Mouse (Mus musculus): ENCODE data around the gene Gkn3. TPM values are rescaled to one million over a fixed set of nuclear protein-coding genes. Genes with fewer than 3 reads are reported as not detected.

The Gkn3 gene
- 0.43 and 0.72 TPM in 2 replicates for polyA plus RNA-seq (2015; fragmentation: Nextera tagmentation; extraction: Ambion mirVana)

DNA sequence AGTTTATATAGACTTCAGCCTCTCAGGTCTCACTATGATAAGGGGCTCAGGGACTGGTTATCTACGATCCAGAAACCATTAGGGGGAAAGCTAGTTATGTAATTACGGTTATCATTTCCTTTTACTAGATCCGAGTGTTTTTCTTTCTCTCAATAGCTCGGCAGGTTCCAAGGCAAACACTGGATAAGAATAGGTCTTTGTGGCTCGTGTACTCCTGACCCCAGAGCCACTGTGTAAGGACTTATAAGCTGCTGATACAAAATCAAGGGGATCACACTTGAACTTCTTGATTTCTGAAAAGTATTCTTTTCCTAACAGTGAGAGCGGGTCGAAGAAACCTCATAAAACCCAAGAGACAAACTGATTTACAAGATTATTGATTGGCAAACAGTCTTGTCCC, at the start of gene Gkn3:
Gene Gkn3 (minus strand): TSS at position 59 of the 400 bp plus-strand sequence.
- H3K4me3 ChIP-seq (replicated peaks) = no peak within 1 kb of the TSS
- 48% methylated on average over 7 of the region's 7 CpGs for WGBS
- H3K9ac ChIP-seq = no peak within 1 kb of the TSS
- H3K4me1 ChIP-seq = peaks cover 22% of the 10 kb centered on the region
- H3K27ac ChIP-seq = no peak within 1 kb of the TSS
- no peaks in the 10 kb centered on the region for H3K36me3 ChIP-seq
- H3K27me3 ChIP-seq = peaks cover 27% of the 10 kb centered on the region
- no peak for ATAC-seq (replicated peaks; ENCODE audit: low FRiP score)
- H3K9me3 ChIP-seq (replicated peaks) = no peaks in the 10 kb centered on the region
- H3K4me2 ChIP-seq = no peak within 1 kb of the TSS

DNA sequence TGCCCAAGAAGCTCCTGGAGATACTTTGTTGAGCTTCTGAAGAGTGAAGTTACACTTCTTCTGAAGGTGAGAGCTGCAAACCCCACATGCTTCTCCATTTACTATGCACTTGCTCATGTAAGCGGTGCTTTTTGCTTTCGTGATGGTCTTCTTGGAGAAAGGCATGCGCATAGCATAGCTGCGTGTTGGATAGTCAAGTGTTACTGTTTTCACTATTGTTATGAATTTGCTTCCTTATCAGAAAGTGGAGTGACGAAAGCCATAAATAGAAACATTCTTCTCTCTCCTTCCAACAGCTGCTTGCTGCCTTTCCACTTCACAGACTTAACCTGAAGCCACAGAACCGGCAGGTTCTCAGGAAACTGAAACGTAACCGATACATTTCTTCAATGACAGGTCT, 48.0 kb upstream of the Gkn3 start:
- H3K9ac ChIP-seq = no peak overlapping the region
- no peaks in the 10 kb centered on the region for H3K36me3 ChIP-seq
- H3K9me3 ChIP-seq (replicated peaks) = no peaks in the 10 kb centered on the region
- no peak overlapping the region for H3K4me2 ChIP-seq
- 81% methylated on average over 8 of the region's 8 CpGs for WGBS
- ATAC-seq (replicated peaks; ENCODE audit: low FRiP score) = no peak
- no peaks in the 10 kb centered on the region for H3K27me3 ChIP-seq
- H3K4me1 ChIP-seq = no peaks in the 10 kb centered on the region
- H3K27ac ChIP-seq = no peak overlapping the region
- no peak overlapping the region for H3K4me3 ChIP-seq (replicated peaks)

DNA sequence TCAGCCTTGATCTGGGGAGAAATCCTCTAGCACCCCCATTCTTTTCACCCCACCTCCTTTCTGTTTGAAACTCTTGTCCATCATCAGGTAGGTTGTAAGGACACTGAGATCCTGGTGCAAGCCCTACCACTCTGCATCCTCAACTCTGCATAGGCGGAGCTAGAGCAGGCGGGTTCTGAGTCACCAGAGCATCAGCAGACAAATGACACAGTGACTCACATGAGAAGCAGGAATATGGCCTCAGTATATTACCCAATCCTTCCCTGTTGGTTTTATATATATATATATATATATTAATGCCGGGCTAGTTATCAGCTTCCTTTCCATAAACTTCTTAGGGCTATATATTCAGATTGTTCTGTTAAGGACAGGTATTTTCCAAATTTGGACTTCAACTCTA, 47.1 kb upstream of the Gkn3 start:
- Histone ChIP-seq H3K27me3 (no peaks in the 10 kb centered on the region), H3K4me3 (replicated peaks) (no peak overlapping the region), H3K9me3 (replicated peaks) (no peaks in the 10 kb centered on the region), H3K27ac (no peak overlapping the region), H3K36me3 (no peaks in the 10 kb centered on the region), H3K4me1 (no peaks in the 10 kb centered on the region), H3K4me2 (no peak overlapping the region), H3K9ac (no peak overlapping the region)
- ATAC-seq (replicated peaks; ENCODE audit: low FRiP score) = no peak
- 94% methylated on average over 3 of the region's 3 CpGs for WGBS

DNA sequence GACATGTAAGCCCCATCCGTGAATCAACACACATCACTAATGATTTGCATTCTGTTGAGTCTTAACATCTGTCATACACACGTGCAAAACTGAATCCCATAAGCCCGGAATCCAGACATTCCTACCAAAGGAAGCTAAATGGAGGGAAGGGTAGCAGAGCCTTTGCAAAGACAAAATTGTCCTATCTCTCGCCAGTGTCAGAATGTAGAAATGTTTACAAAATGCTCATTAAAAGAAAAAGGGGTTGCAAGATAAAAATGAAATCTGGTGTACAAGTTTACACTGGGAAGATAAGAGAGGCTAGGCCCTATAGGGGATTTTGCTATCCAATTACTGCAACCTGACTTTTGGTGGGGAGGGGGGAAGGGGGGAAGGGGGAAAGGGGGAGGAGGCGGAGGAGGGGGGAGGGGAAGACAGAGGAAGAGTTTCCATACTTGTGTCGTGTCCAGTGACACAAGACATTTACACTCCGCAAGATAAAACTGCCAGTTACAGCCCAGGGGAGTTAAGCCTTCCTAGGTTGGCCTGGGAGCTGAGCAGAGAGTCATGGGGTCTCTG, 39.8 kb upstream of the Gkn3 start, which contains the start of gene Bmp10:
Gene Bmp10 (plus strand): TSS at position 508 of the 558 bp plus-strand sequence.
- Histone ChIP-seq H3K9ac (no peak within 1 kb of the TSS), H3K36me3 (no peaks in the 10 kb centered on the region), H3K4me3 (replicated peaks) (no peak within 1 kb of the TSS), H3K4me2 (no peak within 1 kb of the TSS), H3K27me3 (no peaks in the 10 kb centered on the region), H3K4me1 (no peaks in the 10 kb centered on the region), H3K9me3 (replicated peaks) (no peaks in the 10 kb centered on the region), H3K27ac (no peak within 1 kb of the TSS)
- 57% methylated on average over 6 of the region's 7 CpGs for WGBS
- ATAC-seq (replicated peaks; ENCODE audit: low FRiP score) = no peak

DNA sequence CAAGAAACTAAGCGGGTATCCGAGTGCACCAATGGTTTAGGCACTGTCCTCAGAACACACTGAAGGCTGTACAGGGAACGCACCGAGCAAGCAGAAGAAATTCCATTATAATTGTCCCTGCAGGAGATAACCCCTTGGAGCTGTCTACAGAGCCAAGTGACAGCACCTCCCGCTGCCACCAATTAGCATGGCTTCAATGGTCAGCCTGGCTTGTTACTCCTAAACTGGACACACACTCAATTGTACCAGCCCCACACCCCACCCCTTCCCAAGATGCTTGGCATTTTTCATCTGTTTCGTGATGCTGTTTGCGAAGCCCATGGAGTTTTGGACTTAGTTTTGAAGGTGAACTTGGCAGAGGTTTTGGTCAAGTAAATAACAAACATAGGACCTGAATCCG, 38.9 kb upstream of the Gkn3 start:
- no peak for ATAC-seq (replicated peaks; ENCODE audit: low FRiP score)
- WGBS = 83% methylated on average over 8 of the region's 8 CpGs
- H3K4me3 ChIP-seq (replicated peaks) = no peak overlapping the region

DNA sequence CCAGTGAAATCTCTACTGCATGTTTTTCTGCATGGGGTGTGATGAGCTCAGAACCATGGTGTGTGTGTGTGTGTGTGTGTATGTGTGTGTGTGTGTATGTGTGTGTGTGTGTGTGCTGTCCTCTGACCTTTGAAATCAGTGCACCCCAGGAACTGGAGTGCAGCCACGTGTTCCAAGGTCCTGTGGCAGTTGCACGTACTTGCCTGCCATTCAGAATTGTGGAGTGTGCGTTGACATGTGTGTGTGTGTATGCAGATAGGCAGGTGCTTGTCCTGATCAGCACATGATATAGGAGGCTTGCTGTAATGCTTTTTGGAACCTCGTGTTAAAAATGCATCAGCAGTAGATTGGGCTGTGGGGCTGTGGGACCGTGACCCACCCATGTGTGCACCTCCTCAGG, 38.2 kb upstream of the Gkn3 start:
- Histone ChIP-seq H3K9ac (no peak overlapping the region), H3K4me1 (0 out of 2 replicates have a peak, but pooled peaks cover 3% of the 10 kb centered on the region), H3K9me3 (replicated peaks) (no peaks in the 10 kb centered on the region), H3K4me2 (no peak overlapping the region), H3K27me3 (no peaks in the 10 kb centered on the region), H3K4me3 (replicated peaks) (no peak overlapping the region), H3K36me3 (no peaks in the 10 kb centered on the region), H3K27ac (no peak overlapping the region)
- 74% methylated on average over 5 of the region's 5 CpGs for WGBS
- ATAC-seq (replicated peaks; ENCODE audit: low FRiP score) = no peak

More for the DNA sequence above, 38.9 kb upstream of the Gkn3 start:
- Histone ChIP-seq H3K9me3 (replicated peaks) (no peaks in the 10 kb centered on the region), H3K27me3 (no peaks in the 10 kb centered on the region), H3K36me3 (no peaks in the 10 kb centered on the region), H3K9ac (no peak overlapping the region), H3K4me2 (no peak overlapping the region), H3K27ac (no peak overlapping the region), H3K4me1 (no peaks in the 10 kb centered on the region)

DNA sequence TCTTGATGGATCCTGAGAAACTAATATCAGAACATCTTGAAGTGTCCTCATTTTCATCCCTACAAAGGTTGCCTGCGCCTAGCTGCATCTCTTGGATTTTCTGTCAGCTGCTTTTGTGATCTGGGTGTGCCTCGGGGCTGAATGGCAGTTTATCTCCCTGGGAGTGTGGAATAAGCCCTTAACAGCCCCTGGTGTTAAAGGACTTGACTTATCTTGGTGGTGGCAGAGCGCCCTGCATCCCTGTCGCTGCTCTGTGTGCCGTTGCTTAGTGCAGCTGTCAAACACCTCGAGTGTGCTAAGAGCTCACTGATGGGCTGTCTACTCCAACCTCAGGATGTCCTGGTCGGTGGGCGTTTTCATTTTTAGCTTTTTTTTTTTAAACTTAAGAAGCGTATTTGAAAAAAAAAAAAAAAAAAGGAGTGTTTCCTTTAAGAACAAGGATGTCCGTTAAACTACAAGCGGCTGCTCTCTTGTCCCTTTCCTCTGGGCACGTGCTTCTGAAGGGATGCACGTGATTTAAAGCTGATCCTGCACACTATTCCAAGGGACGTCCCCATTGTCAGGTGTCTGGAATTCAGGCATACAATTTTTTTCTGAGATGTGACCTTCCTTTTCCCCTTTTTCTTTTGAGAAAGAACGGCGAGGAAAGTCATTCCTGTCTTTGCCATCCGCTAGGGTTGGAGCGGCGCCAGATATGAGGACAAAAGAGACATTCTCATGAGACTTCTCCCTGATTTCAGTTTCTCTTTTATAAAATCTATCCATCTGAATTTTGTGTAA, 35.5 kb upstream of the Gkn3 start:
- Histone ChIP-seq H3K4me3 (replicated peaks) (no peak overlapping the region), H3K4me2 (no peak overlapping the region; the same call in 1 of the 2 replicates), H3K27ac (no peak overlapping the region), H3K9me3 (replicated peaks) (no peaks in the 10 kb centered on the region), H3K9ac (no peak overlapping the region), H3K27me3 (no peaks in the 10 kb centered on the region), H3K4me1 (0 out of 2 replicates have a peak, but pooled peaks cover 3% of the 10 kb centered on the region), H3K36me3 (no peaks in the 10 kb centered on the region)
- ATAC-seq (replicated peaks; ENCODE audit: low FRiP score) = no peak
- WGBS = 60% methylated on average over 19 of the region's 19 CpGs

DNA sequence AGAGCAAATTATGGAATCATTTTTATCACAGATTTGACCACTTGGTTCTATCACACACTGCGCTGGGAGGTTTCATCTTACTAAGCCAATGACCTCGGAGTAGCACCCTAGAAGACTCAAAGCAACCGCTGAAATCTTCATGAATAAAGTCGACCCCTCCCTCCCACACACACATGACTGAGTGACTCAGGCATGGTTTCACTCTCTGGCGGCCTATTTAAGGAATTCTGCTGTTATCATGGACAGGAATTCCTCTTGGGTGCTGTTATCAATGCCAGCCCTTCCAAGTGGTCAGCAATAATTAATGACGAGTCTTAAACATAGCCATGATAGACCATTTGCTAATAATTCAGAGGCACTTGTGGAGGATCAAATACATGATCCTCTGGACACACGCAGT, 33.6 kb upstream of the Gkn3 start:
- Histone ChIP-seq H3K36me3 (no peaks in the 10 kb centered on the region), H3K27me3 (no peaks in the 10 kb centered on the region), H3K27ac (no peak overlapping the region), H3K4me3 (replicated peaks) (no peak overlapping the region), H3K9me3 (replicated peaks) (no peaks in the 10 kb centered on the region), H3K4me1 (0 out of 2 replicates have a peak, but pooled peaks cover 3% of the 10 kb centered on the region), H3K4me2 (no peak overlapping the region), H3K9ac (no peak overlapping the region)
- WGBS = 67% methylated on average over 7 of the region's 7 CpGs
- ATAC-seq (replicated peaks; ENCODE audit: low FRiP score) = no peak

DNA sequence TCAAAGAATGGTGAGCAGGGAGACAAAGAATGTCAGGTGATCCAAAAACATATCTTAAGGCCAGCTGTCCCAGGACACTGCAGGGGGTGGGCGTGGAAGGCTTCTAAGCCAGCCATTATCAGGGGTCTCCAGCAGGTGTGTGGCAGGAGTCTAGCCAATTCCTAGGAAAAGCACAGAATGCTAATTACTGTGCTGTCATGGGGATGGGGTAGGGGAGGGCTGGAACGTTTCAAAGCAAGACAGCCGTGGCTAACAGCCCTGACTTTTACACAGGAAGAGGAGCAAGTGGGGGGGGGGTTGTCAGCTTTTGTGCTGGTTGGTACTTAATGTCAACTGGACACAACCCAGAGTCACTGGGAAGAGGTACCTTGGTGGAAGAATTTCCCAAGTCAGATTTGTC, 23.3 kb upstream of the Gkn3 start:
- ATAC-seq (replicated peaks; ENCODE audit: low FRiP score) = no peak
- 35% methylated on average over 3 of the region's 3 CpGs for WGBS

DNA sequence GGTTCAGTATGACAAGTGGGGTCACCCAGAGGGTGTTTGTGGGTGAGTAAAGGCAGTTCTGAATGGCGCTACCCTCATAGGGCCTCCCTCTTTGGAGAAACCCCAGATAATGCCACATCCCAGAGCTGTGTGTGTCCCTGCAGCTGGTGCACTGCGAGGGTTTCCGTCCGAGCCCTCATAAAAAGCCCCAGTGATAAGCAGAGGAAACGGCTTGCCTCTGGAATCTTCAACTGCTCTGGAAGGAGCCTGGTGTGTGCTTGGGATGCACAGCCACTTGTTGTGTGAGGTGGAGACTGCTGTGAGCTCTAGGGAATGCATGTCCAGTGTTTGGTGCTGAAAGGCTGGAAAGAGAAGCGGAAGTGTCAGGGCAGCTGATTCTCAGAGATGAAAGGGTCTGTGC, 12.7 kb upstream of the Gkn3 start:
- no peaks in the 10 kb centered on the region for H3K9me3 ChIP-seq (replicated peaks)
- no peak overlapping the region for H3K9ac ChIP-seq
- H3K27me3 ChIP-seq = no peaks in the 10 kb centered on the region
- WGBS = 59% methylated on average over 6 of the region's 6 CpGs
- no peak overlapping the region for H3K4me2 ChIP-seq
- no peak overlapping the region for H3K27ac ChIP-seq
- no peak overlapping the region for H3K4me3 ChIP-seq (replicated peaks)
- no peak for ATAC-seq (replicated peaks; ENCODE audit: low FRiP score)
- no peaks in the 10 kb centered on the region for H3K36me3 ChIP-seq
- 0 out of 2 replicates have a peak, but pooled peaks cover 5% of the 10 kb centered on the region for H3K4me1 ChIP-seq

More for the DNA sequence above, 23.3 kb upstream of the Gkn3 start:
- H3K9ac ChIP-seq = no peak overlapping the region
- no peak overlapping the region for H3K4me3 ChIP-seq (replicated peaks)
- H3K27me3 ChIP-seq = no peaks in the 10 kb centered on the region
- no peaks in the 10 kb centered on the region for H3K9me3 ChIP-seq (replicated peaks)
- H3K36me3 ChIP-seq = no peaks in the 10 kb centered on the region
- no peak overlapping the region for H3K4me2 ChIP-seq
- no peak overlapping the region for H3K27ac ChIP-seq
- no peaks in the 10 kb centered on the region for H3K4me1 ChIP-seq

DNA sequence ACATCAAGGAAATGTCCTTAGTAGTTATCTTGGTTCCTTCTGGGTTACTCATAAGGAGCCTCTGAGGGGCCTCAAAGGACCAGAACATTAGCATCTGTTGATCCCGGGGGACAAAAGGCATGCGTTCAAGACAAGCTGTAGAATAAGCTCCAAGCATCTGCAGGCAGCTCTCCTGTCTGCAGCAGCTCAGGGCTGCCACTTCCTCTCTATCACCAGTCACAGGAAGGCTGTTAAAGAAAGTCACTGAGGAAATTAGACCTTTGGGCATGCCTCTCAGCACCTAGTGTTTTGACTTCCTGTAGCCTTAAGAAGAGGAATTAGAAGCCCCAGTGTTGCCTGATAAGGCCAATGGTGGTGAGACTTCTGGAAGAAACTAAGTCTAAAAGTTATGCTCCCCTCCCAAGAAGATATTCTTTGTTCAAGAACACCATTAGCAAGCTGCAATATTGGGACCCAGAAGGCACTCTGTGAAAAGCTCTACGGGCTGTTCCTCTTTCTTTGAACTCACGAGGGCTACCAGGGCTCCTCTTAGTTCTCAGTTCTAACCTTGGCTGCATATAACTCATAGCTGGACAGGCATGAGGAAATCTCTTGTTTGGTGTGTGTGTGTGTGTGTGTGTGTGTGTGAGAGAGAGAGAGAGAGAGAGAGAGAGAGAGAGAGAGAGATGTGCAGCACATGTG, 11.3 kb upstream of the Gkn3 start:
- H3K9me3 ChIP-seq (replicated peaks) = no peaks in the 10 kb centered on the region
- no peak overlapping the region for H3K9ac ChIP-seq
- H3K27me3 ChIP-seq = 0 out of 2 replicates have a peak, but pooled peaks cover 2% of the 10 kb centered on the region
- 0 out of 2 replicates have a peak, but pooled peaks cover 6% of the 10 kb centered on the region for H3K4me1 ChIP-seq
- H3K27ac ChIP-seq = no peak overlapping the region
- 53% methylated on average over 4 of the region's 4 CpGs for WGBS
- no peaks in the 10 kb centered on the region for H3K36me3 ChIP-seq
- no peak overlapping the region for H3K4me3 ChIP-seq (replicated peaks)
- no peak overlapping the region for H3K4me2 ChIP-seq
- ATAC-seq (replicated peaks; ENCODE audit: low FRiP score) = no peak

DNA sequence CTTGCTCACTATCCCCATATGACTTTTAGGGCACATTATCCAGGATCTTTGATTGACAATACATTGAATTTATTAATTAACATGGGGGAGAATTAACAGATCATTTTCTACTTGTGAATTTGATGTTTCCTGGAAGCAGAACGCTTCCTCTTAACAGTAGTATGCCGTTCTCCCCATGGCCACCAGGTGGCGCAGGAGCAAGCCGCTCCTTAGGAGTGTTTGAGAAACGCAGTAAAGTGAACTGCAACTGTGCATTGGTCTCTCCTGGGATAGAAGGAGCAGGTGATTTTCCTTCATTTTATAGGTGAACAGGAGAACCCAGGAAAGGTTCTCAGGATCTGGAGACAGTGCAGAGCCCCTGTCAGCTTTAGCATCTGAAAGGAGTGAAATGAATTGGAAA, 10.4 kb upstream of the Gkn3 start:
- Histone ChIP-seq H3K27ac (no peak overlapping the region), H3K4me1 (peaks cover 14% of the 10 kb centered on the region; the same call in 1 of the 2 replicates), H3K36me3 (no peaks in the 10 kb centered on the region), H3K9ac (no peak overlapping the region), H3K27me3 (0 out of 2 replicates have a peak, but pooled peaks cover 2% of the 10 kb centered on the region), H3K4me3 (replicated peaks) (no peak overlapping the region), H3K4me2 (no peak overlapping the region), H3K9me3 (replicated peaks) (no peaks in the 10 kb centered on the region)
- 2% methylated on average over 5 of the region's 5 CpGs for WGBS
- ATAC-seq (replicated peaks; ENCODE audit: low FRiP score) = no peak
